Mouse (Mus musculus): ENCODE data around the gene Elmo1. TPM values are rescaled to one million over a fixed set of nuclear protein-coding genes. Genes with fewer than 3 reads are reported as not detected.

The Elmo1 gene
- polyA plus RNA-seq, 1 experiment: 0.40 TPM

GRCm38 (mm10) chr13:20118909-20119308, 28.5 kb downstream of the Elmo1 start:
- Histone ChIP-seq H3K36me3 (ENCODE audit: control insufficient read depth, insufficient read depth) (no peaks in the 10 kb centered on the region), H3K4me2 (ENCODE audit: low read depth) (no peak overlapping the region), H3K27me3 (ENCODE audit: control insufficient read depth, insufficient read depth, insufficient read length) (no peaks in the 10 kb centered on the region), H3K4me3 (no peak overlapping the region), H3ac (ENCODE audit: control insufficient read depth, insufficient read length) (no peak overlapping the region), H3K79me2 (ENCODE audit: control insufficient read depth, insufficient read depth) (no peaks in the 10 kb centered on the region)
- TF ChIP-seq CEBPB (IDR thresholded peaks at IDR 0.05; ENCODE audit: insufficient read depth, poor library complexity, severe bottlenecking) (no peak), USF1 (IDR thresholded peaks at IDR 0.05; ENCODE audit: low read depth) (no peak)

- H3K79me2 ChIP-seq (ENCODE audit: control insufficient read depth, insufficient read depth): no peaks in the 10 kb centered on the region
- H3ac ChIP-seq (ENCODE audit: control insufficient read depth, insufficient read length): no peak overlapping the region
- no peaks in the 10 kb centered on the region for H3K36me3 ChIP-seq (ENCODE audit: control insufficient read depth, insufficient read depth)
- no peaks in the 10 kb centered on the region for H3K27me3 ChIP-seq (ENCODE audit: control insufficient read depth, insufficient read depth, insufficient read length)
- no peak overlapping the region for H3K4me3 ChIP-seq
- TF ChIP-seq E2F4 (IDR thresholded peaks at IDR 0.05; ENCODE audit: insufficient read depth) (no peak), TCF12 (IDR thresholded peaks at IDR 0.05; ENCODE audit: insufficient read depth, poor library complexity, severe bottlenecking) (no peak), USF1 (IDR thresholded peaks at IDR 0.05; ENCODE audit: low read depth) (no peak), MYOD1 (IDR thresholded peaks at IDR 0.05; ENCODE audit: control insufficient read depth in 1 of 3, insufficient read length in 2 of 3, low read depth in 2 of 3) (no peak), CEBPB (IDR thresholded peaks at IDR 0.05; ENCODE audit: insufficient read depth, poor library complexity, severe bottlenecking) (no peak), MAX (IDR thresholded peaks at IDR 0.05; ENCODE audit: low read depth) (no peak), REST (IDR thresholded peaks at IDR 0.05; ENCODE audit: insufficient read depth, insufficient read length) (no peak), MYOG (IDR thresholded peaks at IDR 0.05; ENCODE audit: control insufficient read depth in 1 of 3, insufficient read depth in 1 of 3, insufficient read length in 2 of 3, low read depth in 2 of 3) (no peak), POLR2A (IDR thresholded peaks at IDR 0.05; ENCODE audit: insufficient read length, low read depth) (no peak), TCF3 (IDR thresholded peaks at IDR 0.05; ENCODE audit: insufficient read length, low read depth) (no peak), POLR2AphosphoS2 (IDR thresholded peaks at IDR 0.05; ENCODE audit: insufficient read length, low read depth) (no peak), SRF (IDR thresholded peaks at IDR 0.05; ENCODE audit: control insufficient read depth, insufficient read length, low read depth) (no peak)
- H3K4me2 ChIP-seq (ENCODE audit: low read depth): no peak overlapping the region
Measured at GRCm38 (mm10) chr13:20120723-20121122, 30.3 kb downstream of the Elmo1 start.

- TF ChIP-seq REST (IDR thresholded peaks at IDR 0.05; ENCODE audit: insufficient read depth, insufficient read length) (no peak), MYOD1 (IDR thresholded peaks at IDR 0.05; ENCODE audit: control insufficient read depth in 1 of 3, insufficient read length in 2 of 3, low read depth in 2 of 3) (no peak), MYOG (IDR thresholded peaks at IDR 0.05; ENCODE audit: control insufficient read depth in 1 of 3, insufficient read depth in 1 of 3, insufficient read length in 2 of 3, low read depth in 2 of 3) (no peak), E2F4 (IDR thresholded peaks at IDR 0.05; ENCODE audit: insufficient read depth) (no peak), CEBPB (IDR thresholded peaks at IDR 0.05; ENCODE audit: insufficient read depth, poor library complexity, severe bottlenecking) (no peak), POLR2A (IDR thresholded peaks at IDR 0.05; ENCODE audit: insufficient read length, low read depth) (no peak), TCF12 (IDR thresholded peaks at IDR 0.05; ENCODE audit: insufficient read depth, poor library complexity, severe bottlenecking) (no peak), POLR2AphosphoS2 (IDR thresholded peaks at IDR 0.05; ENCODE audit: insufficient read length, low read depth) (no peak), USF1 (IDR thresholded peaks at IDR 0.05; ENCODE audit: low read depth) (no peak)
- H3K36me3 ChIP-seq (ENCODE audit: control insufficient read depth, insufficient read depth): no peaks in the 10 kb centered on the region
- no peaks in the 10 kb centered on the region for H3K27me3 ChIP-seq (ENCODE audit: control insufficient read depth, insufficient read depth, insufficient read length)
- no peak overlapping the region for H3K4me2 ChIP-seq (ENCODE audit: low read depth)
- H3K4me3 ChIP-seq: no peak overlapping the region
- no peak overlapping the region for H3ac ChIP-seq (ENCODE audit: control insufficient read depth, insufficient read length)
- H3K79me2 ChIP-seq (ENCODE audit: control insufficient read depth, insufficient read depth): no peaks in the 10 kb centered on the region
Measured at GRCm38 (mm10) chr13:20121385-20122043, 31.1 kb downstream of the Elmo1 start.

- no peaks in the 10 kb centered on the region for H3K79me2 ChIP-seq (ENCODE audit: control insufficient read depth, insufficient read depth)
- no peak for TF ChIP-seq POLR2A (IDR thresholded peaks at IDR 0.05; ENCODE audit: insufficient read length, low read depth)
- no peak for TF ChIP-seq MYOG (IDR thresholded peaks at IDR 0.05; ENCODE audit: control insufficient read depth in 1 of 3, insufficient read depth in 1 of 3, insufficient read length in 2 of 3, low read depth in 2 of 3)
- no peak for TF ChIP-seq MAX (IDR thresholded peaks at IDR 0.05; ENCODE audit: low read depth)
- no peak for TF ChIP-seq MYOD1 (IDR thresholded peaks at IDR 0.05; ENCODE audit: control insufficient read depth in 1 of 3, insufficient read length in 2 of 3, low read depth in 2 of 3)
- TF ChIP-seq E2F4 (IDR thresholded peaks at IDR 0.05; ENCODE audit: insufficient read depth): no peak
- no peak for TF ChIP-seq TCF12 (IDR thresholded peaks at IDR 0.05; ENCODE audit: insufficient read depth, poor library complexity, severe bottlenecking)
- no peak for TF ChIP-seq USF1 (IDR thresholded peaks at IDR 0.05; ENCODE audit: low read depth)
- no peak for TF ChIP-seq CEBPB (IDR thresholded peaks at IDR 0.05; ENCODE audit: insufficient read depth, poor library complexity, severe bottlenecking)
- no peak for TF ChIP-seq TCF3 (IDR thresholded peaks at IDR 0.05; ENCODE audit: insufficient read length, low read depth)
- no peak for TF ChIP-seq POLR2AphosphoS2 (IDR thresholded peaks at IDR 0.05; ENCODE audit: insufficient read length, low read depth)
- TF ChIP-seq REST (IDR thresholded peaks at IDR 0.05; ENCODE audit: insufficient read depth, insufficient read length): no peak
- no peak for TF ChIP-seq SRF (IDR thresholded peaks at IDR 0.05; ENCODE audit: control insufficient read depth, insufficient read length, low read depth)
- H3K36me3 ChIP-seq (ENCODE audit: control insufficient read depth, insufficient read depth): no peaks in the 10 kb centered on the region
- H3K4me2 ChIP-seq (ENCODE audit: low read depth): no peak overlapping the region
- H3K27me3 ChIP-seq (ENCODE audit: control insufficient read depth, insufficient read depth, insufficient read length): no peaks in the 10 kb centered on the region
- no peak overlapping the region for H3ac ChIP-seq (ENCODE audit: control insufficient read depth, insufficient read length)
- H3K4me3 ChIP-seq: no peak overlapping the region
Measured at GRCm38 (mm10) chr13:20123975-20124374, 33.6 kb downstream of the Elmo1 start.

- H3K36me3 ChIP-seq (ENCODE audit: control insufficient read depth, insufficient read depth): no peaks in the 10 kb centered on the region
- H3K4me2 ChIP-seq (ENCODE audit: low read depth): no peak overlapping the region
- no peaks in the 10 kb centered on the region for H3K27me3 ChIP-seq (ENCODE audit: control insufficient read depth, insufficient read depth, insufficient read length)
- no peak overlapping the region for H3ac ChIP-seq (ENCODE audit: control insufficient read depth, insufficient read length)
- TF ChIP-seq USF1 (IDR thresholded peaks at IDR 0.05; ENCODE audit: low read depth) (no peak), TCF3 (IDR thresholded peaks at IDR 0.05; ENCODE audit: insufficient read length, low read depth) (no peak), CEBPB (IDR thresholded peaks at IDR 0.05; ENCODE audit: insufficient read depth, poor library complexity, severe bottlenecking) (no peak), REST (IDR thresholded peaks at IDR 0.05; ENCODE audit: insufficient read depth, insufficient read length) (no peak)
- no peaks in the 10 kb centered on the region for H3K79me2 ChIP-seq (ENCODE audit: control insufficient read depth, insufficient read depth)
- H3K4me3 ChIP-seq: no peak overlapping the region
Measured at GRCm38 (mm10) chr13:20124965-20125364, 34.6 kb downstream of the Elmo1 start.
